Mouse (Mus musculus) CH12.LX (cell line): ENCODE results near the gene Bcar1. TPM values are rescaled to one million over a fixed set of nuclear protein-coding genes. Genes with fewer than 3 reads are reported as not detected.

Experiments used
- DNase-seq: peaks from one replicate; pipeline ENCODE4 v3.0.0-alpha.2; 2013; ENCODE audit errors: extremely low read depth
- H3K27ac ChIP-seq: 2 replicates; pipeline ENCODE4 v1.5.1; 2012; ENCODE audit warnings: low read depth, mild to moderate bottlenecking, control low read depth, moderate library complexity; ENCODE audit not compliant: insufficient read depth
- H3K27me3 ChIP-seq: replicated peaks from 2 replicates; pipeline ENCODE3; 2012; ENCODE audit warnings: inconsistent platforms
- H3K36me3 ChIP-seq, 2 experiments: replicated peaks in 1 of 2; 2 replicates each; pipeline versions ENCODE3 to v1.6.1; 2012; ENCODE audit warnings: inconsistent platforms in 1 of 2, low read length in 1 of 2, mild to moderate bottlenecking in 1 of 2, mixed read lengths in 1 of 2, moderate library complexity in 1 of 2; ENCODE audit not compliant: control insufficient read depth in 1 of 2, insufficient read depth in 1 of 2
- H3K4me1 ChIP-seq, 2 experiments: 2 replicates each; pipeline ENCODE4 v1.6.1; 2012; ENCODE audit warnings: inconsistent platforms in 1 of 2, moderate library complexity in 1 of 2; ENCODE audit not compliant: insufficient read depth in 2 of 2, control insufficient read depth in 1 of 2
- H3K4me2 ChIP-seq: 2 replicates; pipeline ENCODE4 v1.6.1; 2012; ENCODE audit warnings: low read depth, mild to moderate bottlenecking, control low read depth; ENCODE audit not compliant: poor library complexity, insufficient read depth, severe bottlenecking
- H3K4me3 ChIP-seq, 3 experiments: fragments of 150-350 bp in 1 of 3; sonication (generic) in 1 of 3; replicated peaks in 1 of 3; 2 replicates each; pipeline versions ENCODE3 to v1.5.1; 2011 to 2012; ENCODE audit warnings: low read depth in 2 of 3, low read length in 2 of 3, mild to moderate bottlenecking in 2 of 3, moderate library complexity in 2 of 3, control low read depth in 1 of 3, improper control_type of control experiment in 1 of 3, inconsistent platforms in 1 of 3, mixed read lengths in 1 of 3; ENCODE audit not compliant: poor library complexity in 1 of 3
- H3K79me2 ChIP-seq: replicated peaks from 2 replicates; pipeline ENCODE4 v1.6.1; 2012; ENCODE audit warnings: mild to moderate bottlenecking, moderate library complexity; ENCODE audit not compliant: control insufficient read depth, poor library complexity, insufficient read depth, severe bottlenecking; ENCODE audit errors: extremely low read depth
- H3K9ac ChIP-seq: 2 replicates; pipeline ENCODE4 v1.6.1; 2012; ENCODE audit warnings: low read depth, mild to moderate bottlenecking, control low read depth, moderate library complexity; ENCODE audit not compliant: insufficient read depth
- H3K9me3 ChIP-seq: replicated peaks from 2 replicates; pipeline ENCODE3; 2012; ENCODE audit warnings: low read length, inconsistent platforms, mixed read lengths
- BHLHE40 ChIP-seq: IDR thresholded peaks from 2 replicates; pipeline ENCODE4 v1.6.1; 2011; ENCODE audit warnings: mild to moderate bottlenecking, low read depth, low read length, improper control_type of control experiment
- ELF1 ChIP-seq: IDR thresholded peaks from 2 replicates; pipeline ENCODE4 v1.6.1; 2014; ENCODE audit warnings: low read depth, mild to moderate bottlenecking, inconsistent platforms, low read length, improper control_type of control experiment
- GABPA ChIP-seq: IDR thresholded peaks from 2 replicates; pipeline ENCODE4 v1.6.1; 2012; ENCODE audit warnings: low read depth, low read length, improper control_type of control experiment, inconsistent platforms; ENCODE audit not compliant: insufficient replicate concordance
- HCFC1 ChIP-seq: IDR thresholded peaks from 2 replicates; pipeline ENCODE4 v1.6.1; 2012; ENCODE audit warnings: low read depth, mild to moderate bottlenecking, inconsistent platforms, low read length, improper control_type of control experiment
- JUN ChIP-seq: IDR thresholded peaks from 2 replicates; pipeline ENCODE4 v1.6.1; 2011; ENCODE audit warnings: low read depth, mild to moderate bottlenecking, low read length, improper control_type of control experiment, moderate library complexity; ENCODE audit not compliant: insufficient read depth
- JUND ChIP-seq: conservative IDR thresholded peaks from 2 replicates; pipeline ENCODE4 v1.6.1; 2011; ENCODE audit warnings: low read depth, low read length, improper control_type of control experiment
- MEF2A ChIP-seq: IDR thresholded peaks from 2 replicates; pipeline ENCODE4 v1.6.1; 2014; ENCODE audit warnings: low read depth, mild to moderate bottlenecking, inconsistent platforms, low read length, improper control_type of control experiment, borderline replicate concordance
- MXI1 ChIP-seq: IDR thresholded peaks from 2 replicates; pipeline ENCODE4 v1.6.1; 2011; ENCODE audit warnings: mild to moderate bottlenecking, low read depth, low read length, improper control_type of control experiment
- PAX5 ChIP-seq: IDR thresholded peaks from 2 replicates; pipeline ENCODE4 v1.6.1; 2012; ENCODE audit warnings: low read length, inconsistent platforms, mixed read lengths
- POLR2A ChIP-seq: IDR thresholded peaks from 2 replicates; pipeline ENCODE4 v1.6.1; 2011; ENCODE audit warnings: low read depth, mild to moderate bottlenecking, improper control_type of control experiment, low read length
- TBP ChIP-seq: conservative IDR thresholded peaks from 2 replicates; pipeline ENCODE4 v1.6.1; 2011; ENCODE audit warnings: low read depth, low read length, improper control_type of control experiment
- UBTF ChIP-seq: IDR thresholded peaks from 2 replicates; pipeline ENCODE4 v1.6.1; 2012; ENCODE audit warnings: low read depth, mild to moderate bottlenecking, inconsistent platforms, low read length, improper control_type of control experiment, moderate library complexity
- ZC3H11A ChIP-seq: IDR thresholded peaks from 2 replicates; pipeline ENCODE4 v1.6.1; 2012; ENCODE audit warnings: low read depth, mild to moderate bottlenecking, inconsistent platforms, low read length, improper control_type of control experiment
- dilution Hi-C: fragments of 300-500 bp; cut with MboI; formaldehyde crosslinking; loops from 2 replicates; pipeline ENCODE4 v1.14.3; 2020; ENCODE audit warnings: low sequenced_read_pairs; ENCODE audit not compliant: extremely low pct_unique_long_range_greater_than_20kb, extremely low pct_ligation_motif_present
- in situ Hi-C: fragments of 300-500 bp; cut with MboI; formaldehyde crosslinking; loops from 3 replicates; pipeline ENCODE4 v1.14.3; 2019; ENCODE audit warnings: low sequenced_read_pairs, low pct_ligation_motif_present, low pct_unique_long_range_greater_than_20kb, mixed read lengths
- polyA plus RNA-seq: library from polyadenylated mRNA; unstranded; fragments of >175 nt; gene quantifications from 2 replicates; pipeline ENCODE4 v1.2.1, GENCODE M21; 2012; ENCODE audit warnings: low read depth; ENCODE audit not compliant: insufficient read length
- total RNA-seq, 2 experiments: library from RNA; depleted of rRNA; stranded (reverse); fragments of 300-350 nt in 1 of 2; fragments of >200 nt in 1 of 2; gene quantifications; 2 replicates each; pipeline ENCODE4 v1.2.3; 2012 to 2014

Bcar1 gene
- total and polyA plus RNA-seq, 3 experiments = 0.97 to 2.1 (median 1.2) TPM

- dilution Hi-C loops (no loop called here), in situ Hi-C loops (loop anchor here (10.0 kb wide), 1 partner anchor 105 kb away; no protein-coding TSS in a partner anchor)
- H3K4me2 ChIP-seq = no peak overlapping the region
- peaks cover 18 to 22% of the 10 kb centered on the region in 2 experiments for H3K4me1 ChIP-seq
- peaks cover 53% of the 10 kb centered on the region for H3K27me3 ChIP-seq
- H3K9ac ChIP-seq = no peak overlapping the region
- H3K4me3 ChIP-seq = no peak overlapping the region
- H3K79me2 ChIP-seq = no peaks in the 10 kb centered on the region
- H3K36me3 ChIP-seq = no peaks in the 10 kb centered on the region
- TF ChIP-seq JUND (no peak), TBP (no peak), HCFC1 (no peak), BHLHE40 (no peak), JUN (no peak), ELF1 (no peak), PAX5 (no peak), MXI1 (no peak), MEF2A (no peak), POLR2A (no peak)
- TF ChIP-seq, all 38 proteins: peak for 0
- Histone ChIP-seq H3K9me3 (no peaks in the 10 kb centered on the region), H3K27ac (no peak overlapping the region)
- no peak for DNase-seq
Observed at GRCm38 (mm10) chr8:111729233-111730170, 14.1 kb downstream of the Bcar1 start.

GRCm38 (mm10) chr8:111728481-111728880 lies 15.1 kb downstream of the Bcar1 start:
- Histone ChIP-seq H3K27me3 (peaks cover 45% of the 10 kb centered on the region), H3K9me3 (no peaks in the 10 kb centered on the region), H3K4me3 (no peak overlapping the region), H3K4me1 (peaks cover 18 to 22% of the 10 kb centered on the region in 2 experiments), H3K27ac (no peak overlapping the region), H3K36me3 (no peaks in the 10 kb centered on the region), H3K79me2 (no peaks in the 10 kb centered on the region)
- in situ Hi-C loops = no loop called here
- TF ChIP-seq GABPA = no peak
- no peak for TF ChIP-seq ZC3H11A
- no peak for TF ChIP-seq UBTF
- no peak for TF ChIP-seq TBP
- TF ChIP-seq, all 38 proteins: peak for 0
- no peak for DNase-seq
- Histone ChIP-seq H3K4me2 (no peak overlapping the region), H3K9ac (no peak overlapping the region)
- dilution Hi-C loops = no loop called here
